Mouse (Mus musculus) hindbrain, postnatal 0 days (tissue): ENCODE measurements around the gene Nras. TPM values are rescaled to one million over a fixed set of nuclear protein-coding genes. Genes with fewer than 3 reads are reported as not detected.

Experiments used
- ATAC-seq: fragments of 200-750 bp; cut with Nextera tagmentation; 2 replicates; pipeline ENCODE4 v1.8.0; 2017; ENCODE audit warnings: mild to moderate bottlenecking, moderate TSS enrichment, moderate library complexity
- DNase-seq: peaks from one replicate; pipeline ENCODE4 v3.0.0-alpha.2; 2015; ENCODE audit warnings: low spot score
- H3K27ac ChIP-seq: fragments of 300-500 bp; sonication (generic); 2 replicates; pipeline ENCODE4 v1.5.1; 2014; ENCODE audit warnings: mild to moderate bottlenecking
- H3K27me3 ChIP-seq: fragments of 300-500 bp; sonication (generic); 2 replicates; pipeline ENCODE4 v1.6.1; 2014; ENCODE audit warnings: low read length, mixed read lengths; ENCODE audit not compliant: insufficient read depth
- H3K36me3 ChIP-seq: fragments of 300-500 bp; sonication (generic); 2 replicates; pipeline ENCODE4 v1.6.1; 2014; ENCODE audit warnings: low read length, mixed read lengths; ENCODE audit not compliant: insufficient read depth
- H3K4me1 ChIP-seq: fragments of 300-500 bp; sonication (generic); 2 replicates; pipeline ENCODE4 v1.6.1; 2014; ENCODE audit warnings: antibody characterized with exemption, low read length, mixed read lengths; ENCODE audit not compliant: insufficient read depth
- H3K4me2 ChIP-seq: fragments of 300-500 bp; sonication (generic); 2 replicates; pipeline ENCODE4 v1.6.1; 2014; ENCODE audit warnings: low read depth, mild to moderate bottlenecking, low read length, moderate library complexity, mixed read lengths
- H3K4me3 ChIP-seq: fragments of 300-500 bp; sonication (generic); 2 replicates; pipeline ENCODE4 v1.5.1; 2014; ENCODE audit warnings: low read length
- H3K9ac ChIP-seq: fragments of 300-500 bp; sonication (generic); replicated peaks from 2 replicates; pipeline ENCODE4 v1.6.1; 2014; ENCODE audit warnings: mild to moderate bottlenecking, low read length, moderate library complexity, mixed read lengths
- H3K9me3 ChIP-seq: fragments of 300-500 bp; sonication (generic); 2 replicates; pipeline ENCODE4 v1.6.1; 2016; ENCODE audit warnings: low read length, mixed read lengths
- CTCF ChIP-seq: IDR thresholded peaks from 2 replicates; pipeline ENCODE4 v1.5.1; 2016; ENCODE audit warnings: antibody characterized with exemption, control low read depth, low read depth
- WGBS: fragments of 180-500 bp; shearing (Covaris S2); extraction: QIAGEN DNeasy Blood & Tissue Kit; methylation state at CpG from one replicate; pipeline ENCODE4 v1.1.7; 2014; 5-methylcytosine and 5-hydroxymethylcytosine counted together
- polyA plus RNA-seq: library from polyadenylated mRNA; unstranded; fragments of >200 nt; fragmentation: Nextera tagmentation; extraction: Ambion mirVana; gene quantifications from 2 replicates; pipeline ENCODE4 v1.2.1, GENCODE M21; 2015
- total RNA-seq: library from RNA; depleted of rRNA; stranded (reverse); fragments of >200 nt; gene quantifications from 2 replicates; pipeline ENCODE4 v1.2.3, GENCODE M21; 2014

Nras gene
- total and polyA plus RNA-seq, 2 experiments from 2014 or later, result 53.6 to 67.1 TPM

GRCm38 (mm10) chr3:103075871-103076270 is 17.8 kb downstream of the Nras start:
- H3K4me2 ChIP-seq, result no peak overlapping the region
- TF ChIP-seq CTCF, result no peak
- H3K27me3 ChIP-seq, result no peaks in the 10 kb centered on the region
- ATAC-seq (no peak), DNase-seq (no peak)
- H3K27ac ChIP-seq, result no peak overlapping the region
- no peak overlapping the region for H3K9ac ChIP-seq
- H3K4me3 ChIP-seq, result no peak overlapping the region
- no peaks in the 10 kb centered on the region for H3K9me3 ChIP-seq
- WGBS, result 86% methylated on average over 9 of the region's 9 CpGs
- H3K4me1 ChIP-seq, result no peaks in the 10 kb centered on the region
- no peaks in the 10 kb centered on the region for H3K36me3 ChIP-seq

GRCm38 (mm10) chr3:103076476-103076875 is 18.4 kb downstream of the Nras start:
- no peak for TF ChIP-seq CTCF
- H3K36me3 ChIP-seq, result no peaks in the 10 kb centered on the region
- H3K4me1 ChIP-seq, result no peaks in the 10 kb centered on the region
- ATAC-seq, result no peak
- H3K9ac ChIP-seq, result no peak overlapping the region
- no peaks in the 10 kb centered on the region for H3K9me3 ChIP-seq
- no peak overlapping the region for H3K27ac ChIP-seq
- no peaks in the 10 kb centered on the region for H3K27me3 ChIP-seq
- no peak for DNase-seq
- WGBS, result 93% methylated on average over 9 of the region's 9 CpGs
- no peak overlapping the region for H3K4me3 ChIP-seq
- no peak overlapping the region for H3K4me2 ChIP-seq

- Histone ChIP-seq H3K27me3 (no peaks in the 10 kb centered on the region), H3K4me3 (no peak overlapping the region), H3K27ac (no peak overlapping the region), H3K9me3 (no peaks in the 10 kb centered on the region), H3K4me1 (no peaks in the 10 kb centered on the region), H3K9ac (no peak overlapping the region), H3K36me3 (no peaks in the 10 kb centered on the region), H3K4me2 (no peak overlapping the region)
- ATAC-seq, result no peak
- WGBS, result 76% methylated on average over 9 of the region's 9 CpGs
- TF ChIP-seq CTCF, result no peak
- DNase-seq, result no peak
Measured at GRCm38 (mm10) chr3:103079301-103079700, 21.2 kb downstream of the Nras start.

- 44% methylated on average over 11 of the region's 11 CpGs for WGBS
- H3K27ac ChIP-seq, result no peak overlapping the region
- no peak for DNase-seq
- H3K9ac ChIP-seq, result no peak overlapping the region
- no peaks in the 10 kb centered on the region for H3K9me3 ChIP-seq
- no peaks in the 10 kb centered on the region for H3K36me3 ChIP-seq
- H3K4me2 ChIP-seq, result no peak overlapping the region
- no peak for ATAC-seq
- no peak for TF ChIP-seq CTCF
- H3K4me1 ChIP-seq, result no peaks in the 10 kb centered on the region
- H3K27me3 ChIP-seq, result no peaks in the 10 kb centered on the region
- H3K4me3 ChIP-seq, result no peak overlapping the region
Measured at GRCm38 (mm10) chr3:103081051-103081450, 23.0 kb downstream of the Nras start.

GRCm38 (mm10) chr3:103081861-103082453 is 23.9 kb downstream of the Nras start:
- no peak overlapping the region for H3K4me3 ChIP-seq
- no peak overlapping the region for H3K4me2 ChIP-seq
- H3K4me1 ChIP-seq, result no peaks in the 10 kb centered on the region
- no peaks in the 10 kb centered on the region for H3K27me3 ChIP-seq
- H3K9me3 ChIP-seq, result no peaks in the 10 kb centered on the region
- H3K36me3 ChIP-seq, result no peaks in the 10 kb centered on the region
- ATAC-seq (no peak), DNase-seq (no peak)
- 78% methylated on average over 17 of the region's 17 CpGs for WGBS
- no peak overlapping the region for H3K9ac ChIP-seq
- no peak for TF ChIP-seq CTCF
- H3K27ac ChIP-seq, result no peak overlapping the region

- Histone ChIP-seq H3K36me3 (no peaks in the 10 kb centered on the region), H3K27me3 (no peaks in the 10 kb centered on the region), H3K4me3 (no peak overlapping the region), H3K9ac (no peak overlapping the region), H3K4me1 (no peaks in the 10 kb centered on the region), H3K27ac (no peak overlapping the region), H3K9me3 (no peaks in the 10 kb centered on the region), H3K4me2 (no peak overlapping the region)
- 80% methylated on average over 5 of the region's 5 CpGs for WGBS
- no peak for ATAC-seq
- DNase-seq, result no peak
- TF ChIP-seq CTCF, result no peak
Measured at GRCm38 (mm10) chr3:103082761-103083160, 24.7 kb downstream of the Nras start.

GRCm38 (mm10) chr3:103085986-103086385 is 27.9 kb downstream of the Nras start:
- WGBS, result 74% methylated on average over 3 of the region's 3 CpGs
- no peaks in the 10 kb centered on the region for H3K9me3 ChIP-seq
- TF ChIP-seq CTCF, result no peak
- no peak overlapping the region for H3K4me3 ChIP-seq
- H3K27me3 ChIP-seq, result no peaks in the 10 kb centered on the region
- ATAC-seq, result no peak
- H3K27ac ChIP-seq, result no peak overlapping the region
- H3K4me2 ChIP-seq, result no peak overlapping the region
- no peak overlapping the region for H3K9ac ChIP-seq
- no peak for DNase-seq
- no peaks in the 10 kb centered on the region for H3K36me3 ChIP-seq
- H3K4me1 ChIP-seq, result no peaks in the 10 kb centered on the region
